Mouse (Mus musculus) stomach, embryonic 14.5 days (tissue): ENCODE results near the gene Zc2hc1b. TPM values are rescaled to one million over a fixed set of nuclear protein-coding genes. Genes with fewer than 3 reads are reported as not detected.

Source experiments
- ATAC-seq: fragments of 200-750 bp; cut with Nextera tagmentation; 2 replicates; pipeline ENCODE4 v1.8.0; 2017; ENCODE audit warnings: low read depth, moderate TSS enrichment; ENCODE audit not compliant: insufficient number of reproducible peaks, insufficient read depth, low FRiP score
- H3K27ac ChIP-seq: fragments of 300-500 bp; sonication (generic); 2 replicates; pipeline ENCODE4 v1.5.1; 2014; ENCODE audit warnings: mild to moderate bottlenecking, low read length, moderate library complexity, mixed read lengths
- H3K27me3 ChIP-seq: fragments of 300-500 bp; sonication (generic); 2 replicates; pipeline ENCODE4 v1.6.1; 2014; ENCODE audit warnings: low read length, control low read depth, mixed read lengths; ENCODE audit not compliant: control insufficient read depth, insufficient read depth
- H3K36me3 ChIP-seq: fragments of 300-500 bp; sonication (generic); 2 replicates; pipeline ENCODE4 v1.6.1; 2014; ENCODE audit warnings: mild to moderate bottlenecking, control low read depth, low read length, moderate library complexity, mixed read lengths; ENCODE audit not compliant: control insufficient read depth, insufficient read depth
- H3K4me1 ChIP-seq: fragments of 300-500 bp; sonication (generic); 2 replicates; pipeline ENCODE4 v1.6.1; 2014; ENCODE audit warnings: low read length, control low read depth, mixed read lengths; ENCODE audit not compliant: control insufficient read depth, insufficient read depth
- H3K4me2 ChIP-seq: fragments of 300-500 bp; sonication (generic); replicated peaks from 2 replicates; pipeline ENCODE4 v1.6.1; 2014; ENCODE audit warnings: low read depth, low read length, control low read depth
- H3K4me3 ChIP-seq: fragments of 300-500 bp; sonication (generic); 2 replicates; pipeline ENCODE4 v1.5.1; 2014; ENCODE audit warnings: low read depth, low read length, control low read depth
- H3K9ac ChIP-seq: fragments of 300-500 bp; sonication (generic); replicated peaks from 2 replicates; pipeline ENCODE4 v1.6.1; 2014; ENCODE audit warnings: low read depth, mild to moderate bottlenecking, control low read depth, low read length, moderate library complexity, mixed read lengths
- H3K9me3 ChIP-seq: fragments of 300-500 bp; sonication (generic); 2 replicates; pipeline ENCODE4 v1.6.1; 2016; ENCODE audit warnings: low read depth, low read length, control low read depth; ENCODE audit not compliant: control insufficient read depth
- WGBS: fragments of 180-500 bp; shearing (Covaris S2); extraction: QIAGEN DNeasy Blood & Tissue Kit; methylation state at CpG from one replicate; pipeline ENCODE4 v1.1.7; 2014; 5-methylcytosine and 5-hydroxymethylcytosine counted together
- polyA plus RNA-seq: library from polyadenylated mRNA; unstranded; fragments of >200 nt; fragmentation: Nextera tagmentation; extraction: Ambion mirVana; gene quantifications from 2 replicates; pipeline ENCODE4 v1.2.1, GENCODE M21; 2014

The Zc2hc1b gene
- polyA plus RNA-seq, 1 experiment from 2014 or later = not detected

GRCm38 (mm10) chr10:13135751-13136150, 42.1 kb downstream of the Zc2hc1b start:
- Histone ChIP-seq H3K36me3 (no peaks in the 10 kb centered on the region), H3K9me3 (no peaks in the 10 kb centered on the region), H3K27me3 (no peaks in the 10 kb centered on the region), H3K4me1 (0 out of 2 replicates have a peak, but pooled peaks cover 6% of the 10 kb centered on the region), H3K4me3 (no peak overlapping the region), H3K27ac (no peak overlapping the region), H3K4me2 (no peak overlapping the region), H3K9ac (no peak overlapping the region)
- ATAC-seq = no peak
- 92% methylated on average over 7 of the region's 7 CpGs for WGBS

GRCm38 (mm10) chr10:13135276-13135675, 42.5 kb downstream of the Zc2hc1b start:
- Histone ChIP-seq H3K36me3 (no peaks in the 10 kb centered on the region), H3K9ac (no peak overlapping the region), H3K4me3 (no peak overlapping the region), H3K4me1 (0 out of 2 replicates have a peak, but pooled peaks cover 3% of the 10 kb centered on the region), H3K27ac (no peak overlapping the region), H3K9me3 (no peaks in the 10 kb centered on the region), H3K4me2 (no peak overlapping the region), H3K27me3 (no peaks in the 10 kb centered on the region)
- ATAC-seq = 0 out of 2 replicates have a peak, but pooled peaks have one; percentile 10
- WGBS = 92% methylated on average over 7 of the region's 7 CpGs

GRCm38 (mm10) chr10:13133850-13134249, 44.0 kb downstream of the Zc2hc1b start:
- no peak for ATAC-seq
- Histone ChIP-seq H3K36me3 (no peaks in the 10 kb centered on the region), H3K27ac (no peak overlapping the region), H3K4me1 (no peaks in the 10 kb centered on the region), H3K9me3 (no peaks in the 10 kb centered on the region), H3K27me3 (no peaks in the 10 kb centered on the region), H3K9ac (no peak overlapping the region), H3K4me3 (no peak overlapping the region), H3K4me2 (no peak overlapping the region)
- WGBS = 92% methylated on average over 4 of the region's 4 CpGs

- ATAC-seq = no peak
- H3K9ac ChIP-seq = no peak overlapping the region
- H3K36me3 ChIP-seq = peaks cover 17% of the 10 kb centered on the region; the same call in 1 of the 2 replicates
- no peaks in the 10 kb centered on the region for H3K27me3 ChIP-seq
- no peak overlapping the region for H3K4me3 ChIP-seq
- no peak overlapping the region for H3K27ac ChIP-seq
- H3K4me1 ChIP-seq = no peaks in the 10 kb centered on the region
- 0 out of 2 replicates have a peak, but pooled peaks cover 3% of the 10 kb centered on the region for H3K9me3 ChIP-seq
- 92% methylated on average over 7 of the region's 7 CpGs for WGBS
- H3K4me2 ChIP-seq = no peak overlapping the region
These were observed 49.9 kb downstream of the Zc2hc1b start for GRCm38 (mm10) chr10:13127946-13128345.

GRCm38 (mm10) chr10:13127335-13127734, 50.5 kb downstream of the Zc2hc1b start:
- Histone ChIP-seq H3K27ac (no peak overlapping the region), H3K4me1 (no peaks in the 10 kb centered on the region), H3K4me3 (no peak overlapping the region), H3K27me3 (no peaks in the 10 kb centered on the region), H3K36me3 (peaks cover 17% of the 10 kb centered on the region; the same call in 1 of the 2 replicates), H3K4me2 (no peak overlapping the region), H3K9me3 (0 out of 2 replicates have a peak, but pooled peaks cover 3% of the 10 kb centered on the region), H3K9ac (no peak overlapping the region)
- ATAC-seq = no peak
- 81% methylated on average over 13 of the region's 13 CpGs for WGBS

GRCm38 (mm10) chr10:13125811-13126210, 52.0 kb downstream of the Zc2hc1b start:
- H3K36me3 ChIP-seq = peaks cover 17% of the 10 kb centered on the region; the same call in 1 of the 2 replicates
- no peak overlapping the region for H3K4me2 ChIP-seq
- H3K4me3 ChIP-seq = no peak overlapping the region
- H3K4me1 ChIP-seq = no peaks in the 10 kb centered on the region
- no peak overlapping the region for H3K9ac ChIP-seq
- no peak overlapping the region for H3K27ac ChIP-seq
- 0 out of 2 replicates have a peak, but pooled peaks cover 3% of the 10 kb centered on the region for H3K9me3 ChIP-seq
- no peaks in the 10 kb centered on the region for H3K27me3 ChIP-seq
- no peak for ATAC-seq
- 68% methylated on average over 3 of the region's 3 CpGs for WGBS

- 71% methylated on average over 2 of the region's 2 CpGs for WGBS
These were observed 58.5 kb downstream of the Zc2hc1b start for GRCm38 (mm10) chr10:13119300-13119699.

GRCm38 (mm10) chr10:13118770-13119102, 59.1 kb downstream of the Zc2hc1b start:
- Histone ChIP-seq H3K27me3 (no peaks in the 10 kb centered on the region), H3K27ac (peak overlapping the region; percentile 13; the same call in 1 of the 2 replicates), H3K4me2 (no peak overlapping the region), H3K9me3 (no peaks in the 10 kb centered on the region), H3K4me3 (no peak overlapping the region), H3K36me3 (peaks cover 13% of the 10 kb centered on the region; the same call in 1 of the 2 replicates), H3K4me1 (peaks cover 9% of the 10 kb centered on the region), H3K9ac (no peak overlapping the region)
- WGBS = 61% methylated on average over 5 of the region's 5 CpGs
- ATAC-seq = no peak

More at GRCm38 (mm10) chr10:13119300-13119699, 58.5 kb downstream of the Zc2hc1b start:
- Histone ChIP-seq H3K27ac (peak overlapping the region; percentile 13; the same call in 1 of the 2 replicates), H3K4me2 (no peak overlapping the region), H3K36me3 (peaks cover 13% of the 10 kb centered on the region; the same call in 1 of the 2 replicates), H3K9me3 (no peaks in the 10 kb centered on the region), H3K9ac (no peak overlapping the region), H3K4me3 (no peak overlapping the region), H3K27me3 (no peaks in the 10 kb centered on the region), H3K4me1 (peaks cover 9% of the 10 kb centered on the region)
- ATAC-seq = no peak
